Mouse (Mus musculus): Measurements from ENCODE around the gene Slc35a2.

The Slc35a2 gene

DNA sequence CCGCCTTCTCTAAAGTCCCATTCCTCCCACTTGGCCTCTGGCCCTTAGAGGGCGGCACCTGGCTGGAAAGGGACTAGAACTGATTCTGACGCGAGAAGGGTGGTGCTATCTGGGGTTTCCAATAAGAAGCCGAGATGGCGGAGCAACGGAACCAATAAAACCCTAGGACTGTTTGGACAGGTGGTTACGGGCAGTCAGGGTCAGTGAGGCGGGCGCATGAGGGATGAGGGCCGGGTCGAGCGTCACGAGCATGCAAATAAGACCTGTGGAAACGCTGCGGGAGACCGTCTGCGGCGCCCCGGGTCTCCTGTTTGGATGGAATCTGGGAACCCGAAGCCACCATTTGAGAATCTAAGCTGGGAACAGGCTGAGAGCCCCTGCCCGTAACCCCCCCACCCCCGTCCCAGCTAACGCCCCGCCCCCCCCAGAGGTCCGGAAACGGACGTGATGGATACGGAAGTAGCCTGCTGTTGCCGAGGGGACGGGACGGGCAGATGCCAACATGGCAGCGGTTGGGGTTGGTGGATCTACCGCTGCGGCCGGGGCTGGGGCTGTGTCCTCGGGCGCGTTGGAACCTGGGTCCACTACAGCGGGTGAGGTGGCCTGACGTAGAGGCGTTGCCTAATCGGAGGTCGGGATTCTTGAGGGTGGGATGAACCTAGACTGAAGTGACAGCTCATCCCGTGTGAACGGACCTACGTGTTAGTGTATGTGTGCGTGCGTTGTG is at the start of gene Slc35a2:
Slc35a2 (plus strand) TSS at position 188 of the 727 bp plus-strand sequence.
- DNase-seq (ENCODE audit: low spot score), result peak; percentile 71

DNA sequence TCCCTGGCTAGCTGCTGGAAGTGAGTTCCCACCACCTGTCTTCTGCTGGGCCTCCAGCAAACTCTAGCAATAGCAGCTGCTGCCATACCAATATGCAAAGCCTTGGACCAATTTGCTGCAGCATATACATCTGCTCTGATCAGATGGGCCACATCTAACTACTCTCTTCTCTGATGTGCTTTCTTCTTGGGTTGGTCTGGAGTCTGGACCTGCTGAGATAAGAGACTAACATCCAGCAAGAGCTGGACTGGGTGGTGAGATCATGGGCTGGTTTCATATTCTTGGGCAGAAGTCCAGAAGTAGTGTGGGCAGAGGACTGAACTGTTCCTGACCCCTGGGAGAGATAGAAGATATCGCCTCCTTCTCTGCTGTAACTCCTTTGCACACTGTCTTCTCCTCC is 46.7 kb upstream of the Slc35a2 start:
- no peak for DNase-seq (ENCODE audit: low spot score)

DNA sequence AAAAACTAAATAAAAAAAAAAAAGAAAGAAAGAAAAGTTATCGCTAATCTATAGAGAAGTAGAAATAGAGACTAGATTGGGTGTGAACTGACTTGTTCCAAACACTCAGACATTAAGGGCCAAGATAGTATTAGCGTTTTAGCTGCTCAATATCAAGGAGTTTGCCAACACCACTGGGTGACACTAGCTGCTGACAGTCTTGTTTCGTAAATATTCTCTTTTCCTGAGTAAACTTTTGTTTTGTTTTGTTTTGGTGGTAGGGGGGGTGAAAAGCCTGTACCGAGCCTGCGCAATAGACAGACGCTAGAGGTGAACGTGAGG is 43.0 kb upstream of the Slc35a2 start:
- no peak for DNase-seq (ENCODE audit: low spot score)

DNA sequence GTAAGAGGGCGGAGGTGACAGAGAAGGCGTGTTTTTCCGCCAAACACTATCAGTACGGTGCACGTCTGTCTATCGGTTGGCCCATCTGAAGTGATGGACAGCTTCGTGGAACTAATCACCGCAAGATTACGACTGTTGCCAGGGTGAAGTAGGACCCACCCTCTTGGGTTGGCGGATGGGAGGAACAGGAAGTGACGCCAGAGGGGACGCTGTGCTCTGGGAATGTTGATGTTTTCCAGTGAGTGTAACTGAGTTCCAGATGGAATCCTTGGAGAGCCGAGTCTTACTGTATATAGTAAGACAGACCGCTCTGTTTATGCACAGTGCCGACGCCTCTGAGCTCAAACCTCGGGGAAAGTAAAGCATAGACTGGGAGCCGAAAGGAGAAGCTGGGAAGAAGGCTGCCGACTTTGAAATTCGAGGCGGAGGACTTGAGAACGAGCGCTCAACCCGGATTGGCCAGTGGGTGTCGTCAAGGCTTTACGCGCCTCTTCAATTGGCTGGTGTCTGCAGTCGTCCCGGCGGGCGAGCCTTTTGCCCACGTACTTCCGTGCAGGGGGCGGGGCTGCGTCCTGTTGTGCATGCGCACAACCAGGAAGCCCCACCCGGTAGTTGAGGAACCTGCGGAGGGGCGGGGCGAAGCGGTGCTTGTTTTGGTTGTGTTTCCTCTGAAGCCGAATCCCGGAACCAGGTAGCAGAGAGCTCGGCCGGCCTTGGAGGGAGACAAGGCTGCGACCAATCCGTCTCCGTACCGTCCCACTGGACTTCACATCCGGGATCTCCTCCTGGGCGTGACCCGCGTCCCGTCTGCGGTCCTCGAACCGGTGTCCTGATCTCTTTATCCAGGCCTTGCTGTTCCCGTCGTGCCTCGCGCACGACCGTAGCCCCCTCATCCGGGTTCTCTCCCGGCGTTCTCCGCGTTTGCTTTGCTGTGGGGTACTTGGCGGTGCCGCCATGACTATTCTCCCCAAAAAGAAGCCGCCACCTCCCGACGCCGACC is 42.4 kb upstream of the Slc35a2 start, which contains the start of gene Otud5:
Otud5 (plus strand) TSS at position 202 of the 1,000 bp plus-strand sequence.
- peak; percentile 84 for DNase-seq (ENCODE audit: low spot score)

DNA sequence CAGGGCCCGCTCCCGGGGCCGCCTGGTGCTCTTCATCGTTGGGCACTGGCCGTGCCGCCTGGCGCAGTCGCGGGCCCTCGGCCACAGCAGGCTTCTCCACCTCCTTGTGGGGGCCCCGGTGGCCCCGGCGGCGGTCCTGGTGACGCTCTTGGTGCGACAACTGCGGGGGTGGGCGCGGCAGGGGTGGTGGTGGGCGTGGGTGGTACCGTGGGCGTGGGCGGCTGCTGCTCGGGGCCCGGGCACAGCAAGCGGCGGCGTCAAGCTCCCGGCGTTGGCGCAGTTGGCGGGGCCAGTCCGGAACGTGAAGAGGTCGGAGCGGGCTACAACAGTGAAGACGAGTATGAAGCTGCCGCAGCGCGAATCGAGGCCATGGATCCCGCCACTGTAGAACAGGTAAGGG is 41.5 kb upstream of the Slc35a2 start:
- no peak for DNase-seq (ENCODE audit: low spot score)

DNA sequence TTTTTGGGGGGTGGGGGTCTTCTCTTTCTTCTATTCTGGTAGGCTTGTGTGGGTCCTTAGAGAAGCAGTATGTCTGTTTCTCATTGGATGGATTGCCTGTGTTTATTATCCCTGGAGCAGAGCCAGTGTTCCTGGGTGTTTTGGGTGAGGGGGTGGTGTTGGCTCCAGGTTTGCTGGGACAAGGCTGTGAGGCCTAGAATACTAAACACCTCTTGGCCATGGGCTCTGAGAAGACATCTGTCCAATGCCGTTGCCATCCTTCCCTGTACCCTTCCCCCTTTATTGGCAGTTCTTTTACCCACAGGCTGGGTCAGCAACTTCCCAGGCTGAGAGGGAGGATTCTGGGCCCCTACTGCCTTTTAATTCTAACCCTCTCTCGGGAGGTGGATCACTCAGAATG is 36.0 kb upstream of the Slc35a2 start:
- DNase-seq (ENCODE audit: low spot score), result no peak

DNA sequence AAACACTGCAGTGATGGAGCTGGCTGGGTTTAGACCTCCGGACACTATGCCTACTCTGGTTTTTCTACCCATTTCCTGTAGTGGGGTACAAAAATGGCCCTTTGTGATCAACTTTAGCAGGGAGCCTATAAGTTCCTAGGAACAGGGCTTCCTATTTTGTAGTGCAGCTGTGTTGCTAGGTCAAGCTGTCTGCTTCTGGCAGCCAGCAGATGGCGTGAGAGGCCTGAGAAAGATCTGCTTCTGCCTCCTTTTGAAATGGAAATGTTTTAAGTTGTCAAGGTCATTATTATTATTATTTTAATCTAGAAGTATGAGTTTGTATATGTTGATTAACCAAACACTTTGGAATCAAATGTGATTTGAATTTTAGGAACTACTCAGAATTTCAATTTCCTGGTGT is 29.2 kb upstream of the Slc35a2 start:
- DNase-seq (ENCODE audit: low spot score), result no peak

DNA sequence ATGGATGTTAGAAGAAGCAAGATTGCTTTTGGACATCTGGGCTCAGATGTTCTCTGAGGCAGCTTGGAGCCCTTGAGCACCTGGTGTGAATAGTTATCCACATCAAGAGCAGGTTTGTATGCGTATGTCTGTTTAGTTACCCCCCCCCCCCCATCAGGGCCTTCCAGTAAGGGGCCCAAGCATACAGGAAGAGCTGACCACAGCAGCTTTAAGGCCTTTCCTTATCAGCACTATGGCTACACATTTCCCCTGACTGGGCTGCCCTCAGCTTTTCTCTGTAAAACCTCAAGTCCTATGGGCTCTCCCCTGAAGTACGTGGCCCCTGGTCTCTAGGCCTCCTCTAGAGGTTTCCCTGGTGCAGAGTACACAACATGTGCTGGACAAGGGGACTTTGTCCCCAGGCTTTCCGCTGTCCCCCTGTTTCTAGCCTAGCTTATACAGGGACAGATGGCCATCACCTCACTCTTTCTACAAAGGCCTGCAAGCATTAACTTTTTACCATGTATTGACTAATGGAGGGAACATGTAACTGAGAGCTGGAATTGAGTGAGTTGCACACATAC is 24.6 kb upstream of the Slc35a2 start:
- no peak for DNase-seq (ENCODE audit: low spot score)

DNA sequence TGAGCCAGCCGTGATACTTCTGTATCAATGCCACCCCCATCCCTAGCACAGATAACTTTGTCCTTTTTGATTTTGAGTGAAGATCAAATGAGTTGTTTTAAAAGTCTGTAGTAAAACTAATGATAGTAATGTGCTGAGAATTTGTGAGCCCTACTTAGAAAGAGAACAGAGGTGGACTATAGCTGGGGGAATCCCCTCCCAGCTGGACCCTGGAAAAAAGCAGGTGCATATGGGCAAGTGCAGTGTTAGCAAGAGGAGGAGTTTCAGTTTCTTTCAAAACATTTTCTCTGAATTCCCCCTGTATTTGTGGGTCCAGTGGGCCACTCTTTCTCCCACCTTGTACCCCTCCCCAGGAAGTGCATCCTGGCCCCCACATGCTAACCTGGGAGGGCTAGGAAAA is 20.6 kb upstream of the Slc35a2 start:
- no peak for DNase-seq (ENCODE audit: low spot score)

DNA sequence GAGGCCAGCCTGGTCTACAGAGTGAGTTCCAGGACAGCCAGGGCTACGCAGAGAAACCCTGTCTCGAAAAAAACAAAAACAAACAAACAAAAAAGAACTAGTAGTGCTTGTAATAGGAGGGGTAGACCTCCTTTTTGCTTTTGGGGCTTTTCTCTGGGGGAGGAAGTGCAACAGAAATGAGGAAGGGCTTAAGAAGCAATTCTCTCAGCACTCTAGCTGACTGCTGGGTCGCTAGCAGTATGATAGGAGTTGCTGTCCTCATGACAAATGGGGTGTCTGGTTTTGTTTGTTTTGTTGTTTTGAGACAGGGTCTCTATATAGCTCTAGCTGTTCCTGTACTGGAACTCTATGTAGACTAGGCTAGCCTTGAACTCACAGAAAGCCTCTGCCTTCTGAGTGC is 19.3 kb upstream of the Slc35a2 start:
- DNase-seq (ENCODE audit: low spot score), result no peak

DNA sequence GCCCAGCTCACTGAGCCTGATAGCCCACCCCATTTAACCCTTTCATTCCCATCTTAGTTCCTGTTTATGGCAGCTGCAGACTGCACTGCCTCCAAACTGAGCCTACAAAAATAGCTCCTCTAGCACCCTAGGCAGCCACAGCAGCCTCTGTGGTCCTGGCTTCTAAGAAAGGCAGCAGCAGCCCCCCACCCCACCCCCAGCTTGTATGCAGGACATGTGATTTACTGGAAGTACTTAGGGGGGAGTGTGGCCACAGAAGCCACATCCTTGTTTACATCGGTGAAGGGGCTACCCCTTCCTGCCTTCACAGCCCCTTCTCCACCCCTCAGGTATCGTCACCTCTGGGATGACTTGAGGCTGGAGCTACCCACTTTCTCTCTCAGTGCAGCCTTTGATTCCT is 18.5 kb upstream of the Slc35a2 start:
- no peak for DNase-seq (ENCODE audit: low spot score)

DNA sequence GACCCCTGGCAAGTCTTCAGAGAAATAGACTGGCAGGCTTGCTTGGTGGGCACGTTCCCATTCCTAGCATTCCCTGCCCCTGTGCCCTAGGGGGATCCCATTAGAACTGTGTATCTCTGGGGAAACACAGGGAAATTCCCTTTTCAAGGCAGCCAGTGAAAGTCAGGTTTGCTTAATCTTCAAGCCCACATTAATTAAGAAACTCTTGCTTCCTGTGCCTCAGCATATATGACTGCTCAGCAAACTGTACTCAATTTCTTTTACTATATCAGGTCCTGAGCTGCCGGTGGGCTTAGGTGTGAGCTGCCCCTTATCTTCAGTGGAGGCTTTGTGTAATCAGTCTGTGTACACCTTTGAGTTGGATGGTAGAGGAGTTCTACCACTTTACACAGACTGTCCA is 18.0 kb upstream of the Slc35a2 start:
- DNase-seq (ENCODE audit: low spot score), result no peak

DNA sequence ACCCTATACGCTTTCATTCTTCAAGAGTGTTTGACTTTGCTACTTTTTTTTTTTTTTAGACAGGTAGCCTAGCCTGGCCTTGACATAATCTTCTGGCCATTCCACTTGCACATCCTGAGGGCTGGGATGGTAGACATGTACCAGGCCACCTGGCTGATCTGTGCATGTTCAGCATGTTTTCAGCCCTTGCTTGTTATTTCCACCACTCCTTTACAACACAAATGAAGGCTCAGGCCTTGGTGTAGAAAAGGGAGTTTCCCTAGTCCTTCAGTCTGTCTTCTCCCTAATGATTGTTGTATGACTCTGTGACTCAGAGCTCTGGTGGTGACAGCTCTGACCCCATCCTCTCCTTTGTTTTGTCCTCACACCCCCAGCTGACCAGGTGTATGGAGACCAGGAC is 16.7 kb upstream of the Slc35a2 start:
- no peak for DNase-seq (ENCODE audit: low spot score)

DNA sequence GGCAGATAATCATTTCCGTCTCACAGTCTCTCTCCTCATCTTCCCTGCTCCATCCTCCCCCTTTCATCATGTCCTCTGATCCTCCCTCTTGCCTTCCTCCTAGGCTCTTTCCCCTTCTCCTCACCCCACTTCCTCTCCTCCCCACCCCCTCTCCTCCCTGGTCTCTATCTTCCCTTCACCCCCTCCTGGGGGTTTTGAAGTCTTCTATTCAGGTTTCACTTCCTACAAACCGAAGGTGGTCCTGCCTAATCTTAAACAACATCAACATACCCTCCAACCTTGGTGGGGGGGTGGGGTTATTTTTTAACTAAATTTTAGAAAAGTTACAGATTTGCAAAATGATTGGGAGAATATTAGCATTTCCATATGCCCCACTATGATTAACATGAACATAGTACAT is 15.3 kb upstream of the Slc35a2 start:
- DNase-seq (ENCODE audit: low spot score), result no peak

DNA sequence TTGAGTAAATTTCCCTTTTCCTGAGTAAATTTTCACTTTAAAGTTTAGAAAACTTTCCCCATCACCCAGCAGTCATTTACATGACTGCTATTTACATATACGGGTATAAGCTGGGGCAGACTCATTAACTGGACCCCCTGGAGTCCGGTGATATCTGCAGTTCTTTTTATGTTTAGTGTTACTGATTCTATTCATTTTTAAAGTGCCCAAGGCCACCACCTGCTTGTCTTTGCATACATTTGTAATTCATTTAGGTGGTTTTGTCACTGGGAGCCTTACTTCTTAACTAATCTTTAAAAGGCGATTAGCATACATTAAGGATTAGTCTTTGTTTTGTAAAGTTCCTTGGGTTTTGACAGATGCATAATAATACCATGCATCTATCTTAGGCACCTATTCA is 14.0 kb upstream of the Slc35a2 start:
- no peak for DNase-seq (ENCODE audit: low spot score)

DNA sequence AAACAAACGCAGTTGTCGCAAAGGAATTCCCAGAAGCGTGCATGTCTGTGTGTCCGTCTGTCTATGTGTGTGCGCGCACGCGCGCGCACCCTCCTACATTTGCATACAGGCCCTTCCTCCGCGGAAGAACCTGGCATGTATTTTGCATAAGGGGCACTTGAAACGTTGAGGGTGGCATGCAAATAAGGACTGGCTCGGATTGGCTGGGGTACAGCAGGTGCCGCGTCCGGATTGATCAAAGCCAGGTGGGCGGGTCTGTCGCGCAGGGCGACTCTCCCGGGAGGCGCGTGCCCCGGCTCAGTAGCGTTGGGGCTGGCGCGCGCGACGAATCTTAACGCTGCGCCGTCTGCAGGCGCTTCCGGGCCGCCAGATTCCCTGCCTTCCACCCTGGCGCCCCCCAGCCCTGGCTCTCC is 5.8 kb upstream of the Slc35a2 start, which contains the start of gene Pim2:
Pim2 (plus strand) TSS at position 256 of the 413 bp plus-strand sequence.
- peak; percentile 52 for DNase-seq (ENCODE audit: low spot score)

DNA sequence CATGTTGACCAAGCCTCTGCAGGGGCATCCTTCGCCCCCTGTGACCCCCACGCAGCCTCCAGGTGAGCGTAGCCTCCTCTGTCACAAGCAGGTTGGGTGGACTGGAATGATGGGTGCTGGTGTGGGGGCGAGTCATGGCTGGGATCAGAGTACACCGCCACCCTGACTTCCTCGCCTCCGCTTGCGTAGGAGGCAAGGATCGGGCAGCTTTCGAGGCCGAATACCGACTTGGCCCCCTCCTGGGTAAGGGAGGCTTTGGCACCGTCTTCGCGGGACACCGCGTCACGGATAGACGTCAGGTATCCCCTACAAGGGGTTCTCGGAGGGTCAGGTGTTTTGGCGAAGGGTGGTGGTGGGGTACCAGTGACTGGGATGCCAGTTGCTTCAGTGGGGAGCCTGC is 5.3 kb upstream of the Slc35a2 start:
- DNase-seq (ENCODE audit: low spot score), result no peak

DNA sequence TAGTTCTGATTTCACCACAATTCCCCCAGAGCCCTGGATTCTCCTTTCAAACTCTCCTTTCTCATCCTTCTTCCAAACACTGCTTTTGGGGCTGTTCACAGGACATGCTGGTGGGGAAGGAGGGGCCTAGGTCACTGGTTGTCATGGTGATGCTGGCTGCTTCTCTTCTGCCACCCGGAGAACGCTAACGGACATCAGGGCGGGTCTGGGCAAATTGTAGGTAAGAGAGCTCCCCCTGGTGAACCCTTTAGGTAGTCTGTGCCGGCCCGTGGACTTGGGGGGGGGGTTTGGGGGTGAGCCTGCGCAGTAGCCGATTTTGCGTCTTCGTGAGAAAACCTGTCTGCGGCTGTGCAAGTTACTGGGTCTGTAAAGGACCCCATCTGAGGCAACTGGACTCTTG is 4.0 kb upstream of the Slc35a2 start:
- no peak for DNase-seq (ENCODE audit: low spot score)

DNA sequence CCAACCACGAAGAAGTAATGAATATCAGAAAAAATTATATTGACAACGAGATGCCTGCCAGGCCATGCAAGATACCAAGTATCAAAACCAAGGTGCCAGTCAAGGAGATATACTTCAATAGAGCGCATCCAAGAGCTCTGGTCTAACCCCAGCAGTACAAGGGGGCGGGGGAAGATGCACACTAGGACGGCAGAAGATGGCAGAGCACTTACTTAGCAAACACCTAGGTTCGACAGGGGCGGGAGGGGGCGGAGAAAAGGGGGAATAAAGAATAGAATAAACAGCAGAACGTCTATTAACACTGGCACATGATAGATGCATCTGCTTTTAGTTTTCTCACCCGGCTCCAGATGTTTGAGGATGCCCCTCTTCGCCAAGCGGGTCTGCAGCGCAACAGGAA is 14.4 kb downstream of the Slc35a2 start:
- no peak for DNase-seq (ENCODE audit: low spot score)

DNA sequence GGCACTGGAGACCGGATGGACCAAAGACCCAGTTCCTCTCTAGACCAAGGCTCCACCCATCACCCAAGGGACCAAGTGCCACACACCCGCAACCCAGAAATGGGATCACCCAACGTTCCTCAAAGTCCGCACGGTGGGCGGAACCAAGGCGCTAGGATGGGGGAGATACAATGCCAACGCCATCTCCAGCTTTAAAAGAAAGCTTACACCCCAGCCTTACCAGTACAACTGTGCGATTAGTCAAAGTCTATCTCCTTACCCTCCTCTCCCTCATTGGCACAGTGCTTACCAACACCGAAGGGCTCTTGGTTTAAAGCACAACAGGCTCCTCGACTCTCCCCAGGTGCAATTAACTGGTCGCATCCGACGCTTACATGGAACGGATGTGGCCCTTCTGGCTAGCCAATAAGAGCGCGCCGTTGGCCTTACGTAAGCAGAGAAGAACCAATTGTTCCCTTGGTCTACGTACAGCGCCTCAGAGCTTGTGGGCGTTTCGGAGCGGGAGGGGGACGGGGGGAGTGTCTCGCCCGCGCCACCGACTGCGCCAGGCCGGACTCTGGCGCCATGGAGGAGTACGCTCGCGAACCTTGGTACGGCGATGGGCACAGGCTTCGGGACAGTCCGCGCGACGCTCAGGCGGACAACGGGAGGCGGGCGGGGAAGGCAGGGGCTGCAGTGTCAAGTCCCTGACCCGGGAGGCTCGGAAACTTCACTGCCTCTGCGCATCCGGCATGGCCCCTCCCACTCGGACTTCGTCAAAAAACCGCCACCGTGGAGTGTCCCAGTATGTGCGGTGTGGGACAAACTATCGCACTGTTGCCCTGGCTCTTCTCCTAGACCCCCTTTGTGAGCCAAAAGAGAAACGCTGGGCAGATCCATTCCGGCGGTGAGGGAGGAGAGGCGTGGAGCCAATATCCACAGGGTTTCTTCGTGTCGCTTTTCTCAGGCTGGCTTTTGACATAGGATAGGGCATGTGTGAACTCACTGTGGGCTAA is 15.3 kb downstream of the Slc35a2 start, which contains the start of the genes Pqbp1 and Timm17b:
Pqbp1 (minus strand) TSS at position 390 of the 995 bp plus-strand sequence.
Timm17b (plus strand) TSS at position 478 of the 995 bp plus-strand sequence.
- peak; percentile 63 for DNase-seq (ENCODE audit: low spot score)

DNA sequence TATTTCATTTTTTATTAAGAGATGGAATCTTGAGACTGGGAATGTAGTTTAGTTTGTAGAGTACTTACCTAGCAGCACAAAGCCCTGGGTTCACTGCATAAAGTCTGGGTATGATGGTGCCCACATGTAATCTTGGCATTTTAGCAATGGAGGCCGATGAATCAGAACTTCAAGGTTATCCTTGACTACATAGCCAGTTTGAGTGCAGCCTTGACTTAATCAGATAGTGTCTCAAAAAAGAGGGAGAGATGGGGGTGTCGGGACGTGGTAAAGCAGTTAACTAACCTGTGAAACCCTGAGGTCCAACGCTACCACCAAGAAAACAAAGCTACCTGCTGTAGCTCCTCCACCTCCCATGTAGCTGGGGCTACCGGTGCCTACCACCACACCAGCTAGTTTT is 20.6 kb downstream of the Slc35a2 start:
- DNase-seq (ENCODE audit: low spot score), result no peak

Data from layer of hippocampus, adult 9-10 months (tissue).